Mouse (Mus musculus): ENCODE results near the gene Gm10160. TPM values are rescaled to one million over a fixed set of nuclear protein-coding genes. Genes with fewer than 3 reads are reported as not detected.

Gene Gm10160
- polyA plus RNA-seq, 1 experiment from 2014 or later: not detected

DNA sequence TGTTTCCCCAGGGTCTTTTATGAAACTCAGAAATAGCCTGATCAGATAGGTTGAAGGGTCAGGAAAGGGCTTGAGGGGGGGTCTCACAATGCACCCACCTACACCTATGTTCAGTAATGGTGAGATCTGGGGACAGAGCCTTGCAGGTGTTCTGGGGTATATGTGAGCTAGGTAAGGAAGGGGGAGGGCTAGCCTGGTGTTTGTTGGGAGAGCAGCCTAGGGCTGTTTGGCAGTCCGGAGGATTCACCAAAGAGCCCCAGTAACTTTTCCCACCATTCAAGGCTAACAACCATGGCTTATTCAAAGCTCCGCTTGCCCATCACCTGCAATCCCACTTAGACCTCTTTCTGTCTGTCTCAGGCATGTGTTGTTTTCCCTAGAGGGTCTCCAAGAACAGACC lies 5.9 kb upstream of the Gm10160 start:
- H3K9ac ChIP-seq (ENCODE audit: low read length): no peak overlapping the region
- H3K9me3 ChIP-seq (replicated peaks; ENCODE audit: control insufficient read depth, low read length): no peaks in the 10 kb centered on the region
- no peak overlapping the region for H3K4me3 ChIP-seq (replicated peaks; ENCODE audit: low read length)
- H3K4me2 ChIP-seq (ENCODE audit: low read depth, low read length): 0 out of 2 replicates have a peak overlapping the region, but pooled peaks have one; percentile 14
- peaks cover 37% of the 10 kb centered on the region for H3K27me3 ChIP-seq (ENCODE audit: control insufficient read depth, insufficient read depth, low read length)
- H3K27ac ChIP-seq (ENCODE audit: low read length): no peak overlapping the region
- peaks cover 14% of the 10 kb centered on the region; the same call in 1 of the 2 replicates for H3K4me1 ChIP-seq (ENCODE audit: control insufficient read depth, insufficient read depth, low read length)
- H3K36me3 ChIP-seq (ENCODE audit: control insufficient read depth, insufficient read depth, low read length): no peaks in the 10 kb centered on the region
- ATAC-seq (ENCODE audit: insufficient read depth, low FRiP score): no peak
- 80% methylated on average over 2 of the region's 2 CpGs for WGBS

DNA sequence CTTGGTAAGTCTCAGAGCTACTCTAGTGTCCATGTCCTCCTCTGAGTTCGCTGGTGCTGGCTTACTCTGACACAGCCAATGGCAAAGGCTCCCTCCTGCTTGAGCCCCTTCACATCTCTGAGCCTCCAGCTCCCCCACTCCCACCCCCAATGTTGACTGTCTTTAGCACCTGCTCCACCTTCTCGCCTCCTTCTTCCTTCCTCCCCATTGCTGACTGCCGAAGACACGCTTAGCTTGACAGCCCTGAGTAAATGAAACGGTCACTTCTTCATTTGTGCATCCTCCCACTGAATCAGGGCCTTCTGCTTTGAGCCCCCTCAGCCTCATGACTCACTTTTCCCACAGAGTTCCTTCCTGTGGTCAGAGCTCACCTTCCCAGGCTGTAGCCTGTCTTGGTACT lies 5.4 kb upstream of the Gm10160 start:
- 53% methylated on average over 5 of the region's 5 CpGs for WGBS
- H3K4me2 ChIP-seq (ENCODE audit: low read depth, low read length): peak overlapping the region; percentile 14; the same call in 1 of the 2 replicates
- peaks cover 14% of the 10 kb centered on the region; the same call in 1 of the 2 replicates for H3K4me1 ChIP-seq (ENCODE audit: control insufficient read depth, insufficient read depth, low read length)
- H3K27me3 ChIP-seq (ENCODE audit: control insufficient read depth, insufficient read depth, low read length): peaks cover 37% of the 10 kb centered on the region
- H3K9ac ChIP-seq (ENCODE audit: low read length): no peak overlapping the region
- no peaks in the 10 kb centered on the region for H3K36me3 ChIP-seq (ENCODE audit: control insufficient read depth, insufficient read depth, low read length)
- H3K4me3 ChIP-seq (replicated peaks; ENCODE audit: low read length): no peak overlapping the region
- no peak overlapping the region for H3K27ac ChIP-seq (ENCODE audit: low read length)
- ATAC-seq (ENCODE audit: insufficient read depth, low FRiP score): no peak
- H3K9me3 ChIP-seq (replicated peaks; ENCODE audit: control insufficient read depth, low read length): no peaks in the 10 kb centered on the region

DNA sequence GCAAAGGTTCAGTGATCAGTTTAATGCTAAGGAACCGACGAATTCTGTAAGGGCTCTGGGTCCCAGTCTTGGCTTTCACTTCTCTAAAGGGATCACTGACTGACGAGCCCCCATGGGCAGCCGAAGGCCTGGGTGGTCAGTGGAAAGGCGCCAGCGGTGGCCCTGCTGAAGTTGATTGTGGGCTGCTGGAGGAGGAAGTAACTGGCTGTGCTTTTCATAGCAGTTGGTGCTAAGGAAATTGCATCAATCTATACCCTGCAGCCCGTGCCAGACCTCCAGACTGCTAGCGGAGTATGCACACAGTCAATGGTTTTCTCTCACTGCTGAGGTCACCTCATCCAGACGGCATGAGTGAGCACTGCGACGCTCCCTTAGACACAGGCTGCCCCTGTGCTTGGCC lies 4.5 kb upstream of the Gm10160 start:
- Histone ChIP-seq H3K36me3 (ENCODE audit: control insufficient read depth, insufficient read depth, low read length) (no peaks in the 10 kb centered on the region), H3K9me3 (replicated peaks; ENCODE audit: control insufficient read depth, low read length) (no peaks in the 10 kb centered on the region), H3K4me1 (ENCODE audit: control insufficient read depth, insufficient read depth, low read length) (peaks cover 14% of the 10 kb centered on the region; the same call in 1 of the 2 replicates), H3K9ac (ENCODE audit: low read length) (no peak overlapping the region; the same call in 1 of the 2 replicates), H3K4me3 (replicated peaks; ENCODE audit: low read length) (peak overlapping the region; percentile 63), H3K4me2 (ENCODE audit: low read depth, low read length) (peak overlapping the region; percentile 97; the same call in 1 of the 2 replicates), H3K27ac (ENCODE audit: low read length) (peak overlapping the region; percentile 58; the same call in 1 of the 2 replicates), H3K27me3 (ENCODE audit: control insufficient read depth, insufficient read depth, low read length) (peaks cover 37% of the 10 kb centered on the region)
- no peak; the same call in 1 of the 2 replicates for ATAC-seq (ENCODE audit: insufficient read depth, low FRiP score)
- WGBS: 45% methylated on average over 11 of the region's 11 CpGs

DNA sequence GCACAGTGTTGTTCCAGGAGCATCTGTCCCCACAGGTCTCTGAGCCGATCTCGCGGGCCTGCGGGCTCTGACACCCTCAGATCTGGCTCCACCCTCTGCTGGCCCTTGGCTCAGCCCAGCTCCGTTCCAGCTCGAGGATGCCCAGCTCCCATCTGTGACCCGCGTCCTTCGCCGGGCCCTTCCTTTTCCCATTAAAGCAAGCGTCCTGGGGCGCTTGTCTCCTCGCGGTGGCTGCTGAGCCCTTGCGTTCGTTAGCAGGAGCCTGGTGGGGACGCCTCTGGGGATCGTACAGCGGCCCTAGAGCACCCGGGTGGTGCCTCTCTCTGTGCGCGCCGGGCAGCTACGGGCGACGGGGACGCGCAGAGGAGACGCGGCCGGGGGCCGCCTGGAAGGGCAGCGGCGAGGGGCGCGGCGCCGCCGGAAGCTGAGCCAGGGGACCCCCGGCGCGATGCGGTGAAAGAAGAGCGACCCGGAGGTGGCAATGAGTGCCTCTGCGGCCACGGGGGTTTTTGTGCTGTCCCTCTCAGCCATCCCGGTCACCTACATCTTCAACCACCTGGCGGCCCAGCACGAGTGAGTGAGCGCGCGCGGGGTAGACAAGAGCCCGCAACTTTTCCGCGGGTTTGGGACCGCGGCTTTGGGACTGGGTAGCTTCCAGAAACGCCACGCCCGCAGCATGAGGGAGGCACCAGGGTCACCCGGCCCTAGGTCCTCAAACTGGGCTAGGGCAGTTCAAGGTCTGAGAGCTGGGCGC lies 3.6 kb upstream of the Gm10160 start, which contains the start of gene Tm6sf1:
Gene Tm6sf1 (plus strand): TSS at position 34 of the 754 bp plus-strand sequence.
- peaks cover 37% of the 10 kb centered on the region for H3K27me3 ChIP-seq (ENCODE audit: control insufficient read depth, insufficient read depth, low read length)
- under 1% methylated on average over 64 of the region's 64 CpGs for WGBS
- peak; percentile 35; the same call in 1 of the 2 replicates for ATAC-seq (ENCODE audit: insufficient read depth, low FRiP score)

DNA sequence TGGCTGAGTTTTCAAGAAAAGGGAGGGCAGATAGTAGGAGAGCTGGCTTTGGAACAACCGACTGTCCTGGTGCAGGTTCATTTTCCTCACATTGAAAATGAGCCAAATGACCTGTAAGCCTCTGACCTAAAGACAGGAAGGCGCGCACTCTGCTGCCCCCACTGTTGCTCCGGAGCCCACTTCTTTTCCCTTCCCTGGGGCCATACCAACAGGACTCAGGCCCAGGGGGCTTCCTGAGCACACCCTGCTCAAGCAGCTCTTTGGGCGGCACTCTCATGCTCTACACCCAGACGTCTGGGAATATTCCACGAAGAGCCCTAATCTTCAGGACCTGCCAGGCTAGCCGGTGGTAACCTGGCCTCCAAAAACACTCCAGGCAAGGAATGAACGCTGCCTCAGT lies 2.6 kb upstream of the Gm10160 start:
- no peak for ATAC-seq (ENCODE audit: insufficient read depth, low FRiP score)
- H3K36me3 ChIP-seq (ENCODE audit: control insufficient read depth, insufficient read depth, low read length): no peaks in the 10 kb centered on the region
- no peak overlapping the region for H3K9ac ChIP-seq (ENCODE audit: low read length)
- H3K27me3 ChIP-seq (ENCODE audit: control insufficient read depth, insufficient read depth, low read length): peaks cover 37% of the 10 kb centered on the region
- H3K4me3 ChIP-seq (replicated peaks; ENCODE audit: low read length): 0 out of 2 replicates have a peak overlapping the region, but pooled peaks have one; percentile 63
- peak overlapping the region; percentile 97; the same call in 1 of the 2 replicates for H3K4me2 ChIP-seq (ENCODE audit: low read depth, low read length)
- WGBS: 19% methylated on average over 9 of the region's 9 CpGs
- H3K4me1 ChIP-seq (ENCODE audit: control insufficient read depth, insufficient read depth, low read length): peaks cover 14% of the 10 kb centered on the region; the same call in 1 of the 2 replicates
- H3K9me3 ChIP-seq (replicated peaks; ENCODE audit: control insufficient read depth, low read length): no peaks in the 10 kb centered on the region
- H3K27ac ChIP-seq (ENCODE audit: low read length): no peak overlapping the region

More for the DNA sequence above, 3.6 kb upstream of the Gm10160 start, which contains the start of gene Tm6sf1:
- Histone ChIP-seq H3K36me3 (ENCODE audit: control insufficient read depth, insufficient read depth, low read length) (no peaks in the 10 kb centered on the region), H3K4me2 (ENCODE audit: low read depth, low read length) (peak within 1 kb of the TSS; percentile 97), H3K27ac (ENCODE audit: low read length) (peak within 1 kb of the TSS; percentile 58), H3K4me3 (replicated peaks; ENCODE audit: low read length) (peak within 1 kb of the TSS; percentile 63), H3K9ac (ENCODE audit: low read length) (peak within 1 kb of the TSS; percentile 75), H3K4me1 (ENCODE audit: control insufficient read depth, insufficient read depth, low read length) (peaks cover 14% of the 10 kb centered on the region; the same call in 1 of the 2 replicates), H3K9me3 (replicated peaks; ENCODE audit: control insufficient read depth, low read length) (no peaks in the 10 kb centered on the region)

DNA sequence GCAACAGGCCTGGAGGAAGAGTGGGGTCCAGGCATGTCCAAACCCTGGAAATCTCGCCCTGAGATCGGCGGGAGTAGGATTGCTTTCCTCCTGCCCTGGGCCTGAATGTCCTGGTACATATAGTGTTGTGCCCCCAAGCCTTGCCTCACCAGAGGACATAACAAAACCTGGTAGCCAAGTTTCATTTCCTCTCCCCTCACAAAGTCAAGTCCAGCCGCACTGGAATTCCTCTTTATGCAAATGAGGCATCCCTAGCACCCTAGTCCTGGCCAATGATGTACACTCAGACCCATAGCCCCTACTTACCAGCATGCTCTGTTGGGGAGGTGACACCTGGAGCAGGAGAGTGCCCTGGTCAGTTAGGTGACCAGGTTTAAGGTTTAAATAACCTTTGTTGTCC lies 627 bp upstream of the Gm10160 start:
- peaks cover 36% of the 10 kb centered on the region for H3K27me3 ChIP-seq (ENCODE audit: control insufficient read depth, insufficient read depth, low read length)
- peaks cover 11% of the 10 kb centered on the region; the same call in 1 of the 2 replicates for H3K4me1 ChIP-seq (ENCODE audit: control insufficient read depth, insufficient read depth, low read length)
- 52% methylated on average over 4 of the region's 4 CpGs for WGBS
- no peak for ATAC-seq (ENCODE audit: insufficient read depth, low FRiP score)
- H3K9me3 ChIP-seq (replicated peaks; ENCODE audit: control insufficient read depth, low read length): no peaks in the 10 kb centered on the region
- H3K36me3 ChIP-seq (ENCODE audit: control insufficient read depth, insufficient read depth, low read length): no peaks in the 10 kb centered on the region
- H3K4me3 ChIP-seq (replicated peaks; ENCODE audit: low read length): no peak overlapping the region
- H3K9ac ChIP-seq (ENCODE audit: low read length): no peak overlapping the region
- no peak overlapping the region for H3K27ac ChIP-seq (ENCODE audit: low read length)
- H3K4me2 ChIP-seq (ENCODE audit: low read depth, low read length): no peak overlapping the region

DNA sequence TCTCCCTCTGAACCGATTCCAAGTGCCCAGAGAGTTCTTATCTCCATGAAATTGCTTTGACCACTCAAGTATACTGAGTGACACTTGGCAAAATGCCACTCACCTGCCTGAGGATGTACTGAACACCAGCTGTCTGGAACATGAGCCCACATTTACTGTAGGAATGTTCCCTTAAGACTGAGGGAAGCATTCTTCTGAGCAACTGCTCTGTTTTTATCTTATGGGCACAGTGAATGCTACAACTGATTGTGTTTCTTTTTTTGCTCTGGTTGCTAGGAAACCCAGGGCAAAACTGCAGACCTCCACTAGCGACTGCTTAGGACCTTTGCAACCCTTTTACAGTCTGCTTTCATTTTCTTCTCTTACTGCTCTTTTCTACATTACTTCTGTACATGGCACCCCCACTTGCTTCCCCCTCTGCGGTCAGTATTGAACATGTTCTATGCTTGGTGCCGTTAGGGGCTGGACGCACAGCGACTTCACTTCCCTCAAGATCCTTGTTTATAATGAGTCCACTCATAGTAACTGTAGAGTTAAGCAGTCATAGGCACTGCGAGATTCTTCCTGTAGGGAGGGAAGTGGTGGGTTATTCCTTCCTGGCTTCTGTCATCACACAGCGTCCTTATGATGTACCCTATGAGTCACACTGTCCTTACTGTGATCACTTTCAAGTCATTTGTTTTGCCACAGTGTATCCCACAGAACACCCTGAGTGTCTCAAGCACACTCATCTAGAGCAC lies 856 bp downstream of the Gm10160 start:
- Histone ChIP-seq H3K27me3 (ENCODE audit: control insufficient read depth, insufficient read depth, low read length) (peaks cover 26% of the 10 kb centered on the region), H3K9me3 (replicated peaks; ENCODE audit: control insufficient read depth, low read length) (no peaks in the 10 kb centered on the region), H3K4me2 (ENCODE audit: low read depth, low read length) (no peak overlapping the region), H3K4me3 (replicated peaks; ENCODE audit: low read length) (no peak overlapping the region), H3K27ac (ENCODE audit: low read length) (no peak overlapping the region), H3K36me3 (ENCODE audit: control insufficient read depth, insufficient read depth, low read length) (no peaks in the 10 kb centered on the region), H3K4me1 (ENCODE audit: control insufficient read depth, insufficient read depth, low read length) (peaks cover 11% of the 10 kb centered on the region; the same call in 1 of the 2 replicates), H3K9ac (ENCODE audit: low read length) (no peak overlapping the region)
- WGBS: 55% methylated on average over 8 of the region's 8 CpGs
- ATAC-seq (ENCODE audit: insufficient read depth, low FRiP score): peak; percentile 44

DNA sequence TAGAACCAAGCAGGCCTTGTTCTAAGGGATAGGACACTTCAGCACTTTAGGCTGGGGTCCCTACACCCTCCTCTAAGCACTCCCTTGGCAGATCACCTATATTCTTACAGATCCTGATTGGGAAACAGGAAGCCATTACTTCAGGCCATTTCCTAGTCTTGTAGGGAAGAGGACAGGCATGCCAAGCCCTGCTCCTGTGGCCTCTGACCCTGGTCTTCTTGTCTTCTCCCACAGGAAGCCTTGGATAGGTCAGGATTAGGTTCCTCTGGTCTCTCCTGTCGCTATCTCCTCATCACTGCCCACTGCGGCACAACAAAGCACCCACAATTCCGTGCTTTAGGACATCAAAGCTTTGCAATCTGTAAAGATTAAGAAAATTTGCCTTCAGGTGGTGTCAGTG lies 3.9 kb downstream of the Gm10160 start:
- H3K4me3 ChIP-seq (replicated peaks; ENCODE audit: low read length): no peak overlapping the region
- peaks cover 3% of the 10 kb centered on the region; the same call in 1 of the 2 replicates for H3K4me1 ChIP-seq (ENCODE audit: control insufficient read depth, insufficient read depth, low read length)
- 59% methylated on average over 3 of the region's 3 CpGs for WGBS
- H3K36me3 ChIP-seq (ENCODE audit: control insufficient read depth, insufficient read depth, low read length): no peaks in the 10 kb centered on the region
- H3K9ac ChIP-seq (ENCODE audit: low read length): no peak overlapping the region
- H3K9me3 ChIP-seq (replicated peaks; ENCODE audit: control insufficient read depth, low read length): no peaks in the 10 kb centered on the region
- no peak overlapping the region for H3K4me2 ChIP-seq (ENCODE audit: low read depth, low read length)
- ATAC-seq (ENCODE audit: insufficient read depth, low FRiP score): no peak
- no peaks in the 10 kb centered on the region for H3K27me3 ChIP-seq (ENCODE audit: control insufficient read depth, insufficient read depth, low read length)
- H3K27ac ChIP-seq (ENCODE audit: low read length): no peak overlapping the region

Data from stomach, embryonic 16.5 days (tissue).